Comparison of ENCODE assay signal across 8 mouse cellular contexts in genomic region chr16:72924423-72925224, GRCm38 (mm10).
DNase-seq lines count a peak whose midpoint lies in the region; ATAC-seq lines count a peak whose summit lies in the region.

No protein-coding gene starts in this region.

- no peaks in the 10 kb centered on the region for H3K27me3 ChIP-seq in forebrain, embryonic 16.5 days (replicated peaks; ENCODE audit: control insufficient read depth, insufficient read depth, low read length)
- H3K27me3 ChIP-seq in liver, embryonic 12.5 days (replicated peaks): no peaks in the 10 kb centered on the region
- no peaks in the 10 kb centered on the region for H3K27me3 ChIP-seq in neural tube, embryonic 14.5 days (ENCODE audit: control insufficient read depth, insufficient read depth, low read length)

- peak overlapping the region; percentile 47 for H3K4me2 ChIP-seq in forebrain, embryonic 16.5 days (ENCODE audit: low read length)
- 0 out of 2 replicates have a peak overlapping the region, but pooled peaks have one; percentile 20 for H3K4me2 ChIP-seq in liver, embryonic 12.5 days
- H3K4me2 ChIP-seq in neural tube, embryonic 14.5 days (ENCODE audit: low read depth, low read length): peak overlapping the region; percentile 39

- H3K4me1 ChIP-seq in forebrain, embryonic 16.5 days (replicated peaks; ENCODE audit: control insufficient read depth, insufficient read depth, low read length): peaks cover 36% of the 10 kb centered on the region
- no peaks in the 10 kb centered on the region for H3K4me1 ChIP-seq in liver, embryonic 12.5 days
- peaks cover 22% of the 10 kb centered on the region; the same call in 1 of the 2 replicates for H3K4me1 ChIP-seq in neural tube, embryonic 14.5 days (ENCODE audit: control insufficient read depth, insufficient read depth, low read length)

- intact Hi-C loops in heart, postnatal 10 days (cut with DNase I): no loop called here

- H3K9ac ChIP-seq in forebrain, embryonic 16.5 days (replicated peaks; ENCODE audit: low read depth, low read length): peak overlapping the region; percentile 7; the same call in 1 of the 2 replicates
- no peak overlapping the region for H3K9ac ChIP-seq in liver, embryonic 12.5 days
- no peak overlapping the region; the same call in 1 of the 2 replicates for H3K9ac ChIP-seq in neural tube, embryonic 14.5 days (replicated peaks; ENCODE audit: low read depth, low read length)

- peak; percentile 19 for DNase-seq in cerebellum, adult 8-10 months
- peak; percentile 80 to 87 for DNase-seq in heart, postnatal 10 days
- peak; percentile 77 to 84 for DNase-seq in kidney, postnatal 25 days
- peak; percentile 59 to 71 for DNase-seq in urinary bladder, postnatal 4 days (ENCODE audit: low spot score in 2 of 2)
- DNase-seq in thymus, postnatal 4 days: no peak

- H3K36me3 ChIP-seq in forebrain, embryonic 16.5 days (ENCODE audit: control insufficient read depth, insufficient read depth): no peaks in the 10 kb centered on the region
- H3K36me3 ChIP-seq in liver, embryonic 12.5 days: no peaks in the 10 kb centered on the region
- no peaks in the 10 kb centered on the region for H3K36me3 ChIP-seq in neural tube, embryonic 14.5 days (ENCODE audit: control insufficient read depth, insufficient read depth, low read length)

- H3K27ac ChIP-seq in forebrain, embryonic 16.5 days (ENCODE audit: low read length): no peak overlapping the region
- no peak overlapping the region for H3K27ac ChIP-seq in liver, embryonic 12.5 days
- H3K27ac ChIP-seq in neural tube, embryonic 14.5 days (ENCODE audit: low read depth, low read length): no peak overlapping the region

- no peaks in the 10 kb centered on the region for H3K9me3 ChIP-seq in forebrain, embryonic 16.5 days (ENCODE audit: control insufficient read depth, low read length)
- H3K9me3 ChIP-seq in liver, embryonic 12.5 days (replicated peaks): no peaks in the 10 kb centered on the region
- no peaks in the 10 kb centered on the region for H3K9me3 ChIP-seq in neural tube, embryonic 14.5 days (ENCODE audit: control insufficient read depth, low read length)

- peak; percentile 83 for ATAC-seq in forebrain, embryonic 16.5 days
- ATAC-seq in liver, embryonic 12.5 days: no peak
- peak; percentile 78 for ATAC-seq in neural tube, embryonic 14.5 days (ENCODE audit: low read depth)

- peak overlapping the region; percentile 10 for H3K4me3 ChIP-seq in forebrain, embryonic 16.5 days (replicated peaks; ENCODE audit: low read length)
- H3K4me3 ChIP-seq in liver, embryonic 12.5 days: no peak overlapping the region
- H3K4me3 ChIP-seq in neural tube, embryonic 14.5 days (ENCODE audit: low read depth, low read length): peak overlapping the region; percentile 5; the same call in 1 of the 2 replicates

- 3% methylated on average over 15 of the region's 15 CpGs for WGBS in forebrain, embryonic 16.5 days
- 46% methylated on average over 15 of the region's 15 CpGs for WGBS in liver, embryonic 12.5 days (ENCODE audit: insufficient replicate concordance)
- WGBS in neural tube, embryonic 14.5 days: 17% methylated on average over 15 of the region's 15 CpGs
